Mouse (Mus musculus) MEL (cell line): Measurements from ENCODE around the gene Rassf3. TPM values are rescaled to one million over a fixed set of nuclear protein-coding genes. Genes with fewer than 3 reads are reported as not detected.

ENCODE experiments used
- DNase-seq: peaks from one replicate; pipeline ENCODE4 v3.0.0; 2011; ENCODE audit warnings: low read depth, low spot score
- H3K27ac ChIP-seq: 2 replicates; pipeline ENCODE4 v1.5.1; 2012; ENCODE audit warnings: low read depth, mild to moderate bottlenecking, control low read depth, low read length, moderate library complexity; ENCODE audit not compliant: control insufficient read depth
- H3K27me3 ChIP-seq, 2 experiments: fragments of 150-350 bp in 1 of 2; sonication (generic) in 1 of 2; 2 replicates each; pipeline ENCODE4 v1.6.1; 2012; ENCODE audit warnings: low read length in 2 of 2, mild to moderate bottlenecking in 2 of 2, improper control_type of control experiment in 1 of 2, moderate library complexity in 1 of 2; ENCODE audit not compliant: insufficient read depth in 2 of 2, control insufficient read depth in 1 of 2
- H3K36me3 ChIP-seq, 2 experiments: 2 replicates each; pipeline ENCODE4 v1.6.1; 2012 to 2014; ENCODE audit warnings: low read length in 2 of 2, improper control_type of control experiment in 1 of 2, inconsistent platforms in 1 of 2, mild to moderate bottlenecking in 1 of 2; ENCODE audit not compliant: insufficient read depth in 2 of 2, control insufficient read depth in 1 of 2
- H3K4me1 ChIP-seq, 2 experiments: fragments of 150-350 bp in 1 of 2; sonication (generic) in 1 of 2; 2 replicates each; pipeline ENCODE4 v1.6.1; 2012; ENCODE audit warnings: low read length in 2 of 2, improper control_type of control experiment in 1 of 2, mild to moderate bottlenecking in 1 of 2; ENCODE audit not compliant: insufficient read depth in 2 of 2, control insufficient read depth in 1 of 2
- H3K4me3 ChIP-seq, 2 experiments: fragments of 150-350 bp in 1 of 2; sonication (generic) in 1 of 2; 2 replicates each; pipeline ENCODE4 v1.5.1; 2012; ENCODE audit warnings: low read depth in 2 of 2, low read length in 2 of 2, mild to moderate bottlenecking in 2 of 2, moderate library complexity in 2 of 2, control low read depth in 1 of 2, improper control_type of control experiment in 1 of 2; ENCODE audit not compliant: control insufficient read depth in 1 of 2, insufficient read depth in 1 of 2
- H3K79me2 ChIP-seq: 2 replicates; pipeline ENCODE4 v1.6.1; 2012; ENCODE audit warnings: mild to moderate bottlenecking, low read length, moderate library complexity; ENCODE audit not compliant: control insufficient read depth, poor library complexity, insufficient read depth
- H3K9ac ChIP-seq: 2 replicates; pipeline ENCODE4 v1.6.1; 2012; ENCODE audit warnings: low read depth, mild to moderate bottlenecking, control low read depth, low read length, moderate library complexity; ENCODE audit not compliant: control insufficient read depth, poor library complexity, severe bottlenecking
- H3K9me3 ChIP-seq: fragments of 150-350 bp; sonication (generic); replicated peaks from 2 replicates; pipeline ENCODE4 v1.6.1; 2012; ENCODE audit warnings: mild to moderate bottlenecking, low read length, improper control_type of control experiment, moderate library complexity; ENCODE audit not compliant: insufficient read depth
- CHD2 ChIP-seq: IDR thresholded peaks from 2 replicates; pipeline ENCODE4 v1.6.1; 2011; ENCODE audit warnings: low read length, improper control_type of control experiment
- CTCF ChIP-seq, 3 experiments: IDR thresholded peaks in 2 of 3; conservative IDR thresholded peaks in 1 of 3; 2 replicates each; pipeline ENCODE4 v1.5.1; 2011 to 2012; ENCODE audit warnings: low read length in 3 of 3, low read depth in 2 of 3, mild to moderate bottlenecking in 2 of 3, improper control_type of control experiment in 1 of 3, inconsistent platforms in 1 of 3, mixed read lengths in 1 of 3, moderate library complexity in 1 of 3; ENCODE audit not compliant: control insufficient read depth in 1 of 3, insufficient read depth in 1 of 3, poor library complexity in 1 of 3, severe bottlenecking in 1 of 3
- E2F4 ChIP-seq: IDR thresholded peaks from 2 replicates; pipeline ENCODE4 v1.6.1; 2011; ENCODE audit warnings: low read depth, low read length, improper control_type of control experiment, borderline replicate concordance
- ELF1 ChIP-seq: IDR thresholded peaks from 2 replicates; pipeline ENCODE4 v1.6.1; 2014; ENCODE audit warnings: low read depth, mild to moderate bottlenecking, inconsistent platforms, low read length, improper control_type of control experiment, moderate library complexity
- ETS1 ChIP-seq: IDR thresholded peaks from 2 replicates; pipeline ENCODE4 v1.6.1; 2012; ENCODE audit warnings: low read depth, mild to moderate bottlenecking, inconsistent platforms, low read length, improper control_type of control experiment, moderate library complexity
- GATA1 ChIP-seq: IDR thresholded peaks from 2 replicates; pipeline ENCODE4 v1.6.1; 2011; ENCODE audit warnings: low read depth, low read length, improper control_type of control experiment
- HCFC1 ChIP-seq: IDR thresholded peaks from 2 replicates; pipeline ENCODE4 v1.6.1; 2012; ENCODE audit warnings: low read depth, mild to moderate bottlenecking, inconsistent platforms, low read length, improper control_type of control experiment, moderate library complexity
- MAFK ChIP-seq: IDR thresholded peaks from 2 replicates; pipeline ENCODE4 v1.6.1; 2011; ENCODE audit warnings: low read depth, mild to moderate bottlenecking, low read length, improper control_type of control experiment, borderline replicate concordance
- MAX ChIP-seq: IDR thresholded peaks from 2 replicates; pipeline ENCODE4 v1.6.1; 2011; ENCODE audit warnings: low read length, improper control_type of control experiment
- MAZ ChIP-seq: IDR thresholded peaks from 2 replicates; pipeline ENCODE4 v1.6.1; 2012; ENCODE audit warnings: low read depth, mild to moderate bottlenecking, inconsistent platforms, low read length, improper control_type of control experiment
- NELFE ChIP-seq: IDR thresholded peaks from 2 replicates; pipeline ENCODE4 v1.6.1; 2011; ENCODE audit warnings: low read depth, low read length, improper control_type of control experiment
- POLR2AphosphoS5 ChIP-seq: IDR thresholded peaks from 2 replicates; pipeline ENCODE4 v1.6.1; 2012; ENCODE audit warnings: low read depth, borderline replicate concordance, mild to moderate bottlenecking, inconsistent platforms, low read length, moderate library complexity, mixed read lengths
- SIN3A ChIP-seq: IDR thresholded peaks from 2 replicates; pipeline ENCODE4 v1.6.1; 2012; ENCODE audit warnings: low read length, improper control_type of control experiment, inconsistent platforms
- SMC3 ChIP-seq: IDR thresholded peaks from 2 replicates; pipeline ENCODE4 v1.6.1; 2011; ENCODE audit warnings: low read depth, low read length, improper control_type of control experiment
- TCF12 ChIP-seq: IDR thresholded peaks from 2 replicates; pipeline ENCODE4 v1.6.1; 2014; ENCODE audit warnings: low read depth, mild to moderate bottlenecking, inconsistent platforms, low read length, improper control_type of control experiment, moderate library complexity
- UBTF ChIP-seq: IDR thresholded peaks from 2 replicates; pipeline ENCODE4 v1.6.1; 2012; ENCODE audit warnings: low read depth, mild to moderate bottlenecking, inconsistent platforms, low read length, improper control_type of control experiment, moderate library complexity, borderline replicate concordance; ENCODE audit not compliant: insufficient read depth
- ZMIZ1 ChIP-seq: IDR thresholded peaks from 2 replicates; pipeline ENCODE4 v1.6.1; 2012; ENCODE audit warnings: low read depth, mild to moderate bottlenecking, inconsistent platforms, low read length, improper control_type of control experiment, moderate library complexity
- ZNF384 ChIP-seq: IDR thresholded peaks from 2 replicates; pipeline ENCODE4 v1.6.1; 2012; ENCODE audit warnings: low read depth, mild to moderate bottlenecking, inconsistent platforms, low read length, improper control_type of control experiment
- polyA plus RNA-seq, 2 experiments: library from polyadenylated mRNA; stranded (reverse) in 1 of 2; unstranded in 1 of 2; fragments of >175 nt in 1 of 2; fragments of >200 nt in 1 of 2; gene quantifications; 2 replicates each; pipeline versions ENCODE4 v1.2.1 to v1.2.4; 2012; ENCODE audit warnings: low replicate concordance in 2 of 2, low read depth in 1 of 2; ENCODE audit not compliant: insufficient read length in 2 of 2, insufficient read depth in 1 of 2, missing spikeins in 1 of 2
- total RNA-seq: library from RNA; depleted of rRNA; stranded (reverse); fragments of 300-350 nt; gene quantifications from 2 replicates; pipeline ENCODE4 v1.2.3, GENCODE M21; 2012

Rassf3 gene
- total and polyA plus RNA-seq, 3 experiments, result 9.2 to 15.8 TPM; not detected in 1

- H3K9me3 ChIP-seq, result no peaks in the 10 kb centered on the region
- peaks cover 0 to 17% of the 10 kb centered on the region in 2 experiments; a peak in 2 of 4 replicates for H3K36me3 ChIP-seq
- peaks cover 6 to 14% of the 10 kb centered on the region in 2 experiments for H3K4me1 ChIP-seq
- no peak for TF ChIP-seq MAX
- H3K27me3 ChIP-seq, result no peaks in the 10 kb centered on the region
- H3K79me2 ChIP-seq, result no peaks in the 10 kb centered on the region
- no peak overlapping the region for H3K27ac ChIP-seq
- no peak for DNase-seq
- H3K4me3 ChIP-seq, result no peak overlapping the region
- no peak overlapping the region for H3K9ac ChIP-seq
These were observed 13.8 kb upstream of the Rassf3 start for GRCm38 (mm10) chr10:121489941-121490340.

GRCm38 (mm10) chr10:121488623-121489299 lies 12.6 kb upstream of the Rassf3 start:
- Histone ChIP-seq H3K9ac (no peak overlapping the region), H3K27me3 (no peaks in the 10 kb centered on the region), H3K36me3 (peaks cover 0 to 17% of the 10 kb centered on the region in 2 experiments; a peak in 2 of 4 replicates), H3K4me1 (peaks cover 6 to 16% of the 10 kb centered on the region in 2 experiments), H3K27ac (no peak overlapping the region), H3K9me3 (no peaks in the 10 kb centered on the region), H3K79me2 (no peaks in the 10 kb centered on the region), H3K4me3 (no peak overlapping the region)
- no peak for DNase-seq
- no peak for TF ChIP-seq ZNF384
- no peak for TF ChIP-seq GATA1
- no peak for TF ChIP-seq CHD2
- TF ChIP-seq HCFC1, result no peak
- no peak for TF ChIP-seq ELF1
- TF ChIP-seq SMC3, result no peak
- TF ChIP-seq SIN3A, result no peak
- no peak for TF ChIP-seq MAX
- no peak for TF ChIP-seq E2F4

- no peak overlapping the region for H3K4me3 ChIP-seq
- no peak overlapping the region for H3K9ac ChIP-seq
- H3K27ac ChIP-seq, result no peak overlapping the region
- no peak for DNase-seq
- no peak for TF ChIP-seq UBTF
- TF ChIP-seq CTCF (IDR thresholded peaks at IDR 0.05 in 2 of 3, conservative IDR thresholded peaks at IDR 0.05 in 1 of 3; ENCODE audit: control insufficient read depth in 1 of 3, insufficient read depth in 1 of 3, low read depth in 2 of 3, low read length in 3 of 3, poor library complexity in 1 of 3, severe bottlenecking in 1 of 3), result no peak
- TF ChIP-seq GATA1, result no peak
- no peak for TF ChIP-seq MAZ
- no peak for TF ChIP-seq ZMIZ1
- no peak for TF ChIP-seq NELFE
- no peak for TF ChIP-seq MAX
- no peak for TF ChIP-seq ZNF384
- TF ChIP-seq TCF12, result no peak
- TF ChIP-seq POLR2AphosphoS5, result no peak
- no peak for TF ChIP-seq MAFK
- no peak for TF ChIP-seq ETS1
- TF ChIP-seq CHD2, result no peak
- H3K36me3 ChIP-seq, result peaks cover 0 to 12% of the 10 kb centered on the region in 2 experiments; a peak in 2 of 4 replicates
- H3K79me2 ChIP-seq, result no peaks in the 10 kb centered on the region
- H3K4me1 ChIP-seq, result peaks cover 0 to 15% of the 10 kb centered on the region in 2 experiments; a peak in 2 of 4 replicates
- H3K27me3 ChIP-seq, result no peaks in the 10 kb centered on the region
- no peaks in the 10 kb centered on the region for H3K9me3 ChIP-seq
These were observed 11.6 kb upstream of the Rassf3 start for GRCm38 (mm10) chr10:121487716-121488115.
